ENCODE assay signal across 14 mouse cellular contexts in the genomic region with DNA sequence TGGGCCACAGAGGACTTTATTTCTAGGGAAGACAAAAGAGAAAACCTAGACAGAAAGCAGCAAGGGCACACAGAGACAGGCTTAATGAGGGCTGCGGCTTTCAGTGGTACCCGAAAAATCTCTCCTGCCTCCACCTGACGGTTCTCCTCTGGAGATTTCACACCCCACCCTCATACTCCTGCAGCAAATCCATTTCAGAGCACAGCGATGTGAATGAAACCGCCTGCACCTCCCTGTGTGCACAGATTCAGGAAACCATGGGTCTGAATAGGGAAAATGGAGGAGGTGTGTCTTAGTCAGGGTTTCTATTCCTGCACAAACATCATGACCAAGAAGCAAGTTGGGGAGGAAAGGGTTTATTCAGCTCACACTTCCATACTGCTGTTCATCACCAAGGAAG. TPM values are rescaled to one million over a fixed set of nuclear protein-coding genes. Genes with fewer than 3 reads are reported as not detected.
DNase-seq lines count a peak whose midpoint lies in the region.
"Had no signal": no experiment of that assay in that cellular context is flagged by ENCODE, and none has a peak within 500 bp of the region (broad histone marks: within the 10 kb centered on the region; RNA-seq: fewer than 3 reads in every experiment).

No protein-coding gene starts in this region.

- intact Hi-C loops in left cerebral cortex, postnatal 36 days (cut with DNase I): no loop called here

- peak; percentile 2 for DNase-seq in gastrocnemius, postnatal 25 days
- no peak for DNase-seq in gastrocnemius, adult 18-20 months (ENCODE audit: low spot score)
- DNase-seq in left cerebral cortex, postnatal 36 days (ENCODE audit: low spot score in 2 of 2): peak; percentile 26 to 43
- no peak for DNase-seq in left cerebral cortex, adult 11 months (ENCODE audit: low spot score)
- DNase-seq in brain, adult 2 months (ENCODE audit: low read depth, low spot score): peak; percentile 85
- DNase-seq in right cerebral cortex, postnatal 36 days (ENCODE audit: low spot score in 2 of 2): peak; percentile 44 to 57
- no peak for DNase-seq in spleen, adult 12 weeks (ENCODE audit: low spot score)
- DNase-seq: adrenal gland, adult 2 months; adrenal gland, postnatal 25 days; cerebellum, adult 8-10 months; cerebellum, postnatal 14 days; embryo, embryonic 11 days; gastrocnemius, postnatal 14 days had no signal

RNA-seq across cellular contexts. Expression of a gene that starts 46.2 kb away (rescaled TPM):
- 10 to 100 TPM; 38.5 to 47.4 TPM for total RNA-seq in gastrocnemius, postnatal 25 days (2021)
- 10 to 100 TPM; 39.6 to 54.6 TPM for total RNA-seq in gastrocnemius, adult 18-20 months (2021)
- total RNA-seq in left cerebral cortex, postnatal 36 days (2021): 10 to 100 TPM; 46.5 to 49.7 TPM
- total RNA-seq: granulocyte monocyte progenitor cell, adult 5-6 weeks had no signal

Comparison
In these comparisons a context has a peak if more than half of its experiments do, and no peak if none do; other contexts are left out.
1. DNase-seq: peak in gastrocnemius, postnatal 25 days (single experiment), left cerebral cortex, postnatal 36 days (2 of 2), brain, adult 2 months (single experiment) and right cerebral cortex, postnatal 36 days (2 of 2); none in gastrocnemius, adult 18-20 months (single experiment), left cerebral cortex, adult 11 months (single experiment) and spleen, adult 12 weeks (single experiment).